Mouse (Mus musculus) heart, adult 8-10 months (tissue): ENCODE data around the gene Slc31a1. TPM values are rescaled to one million over a fixed set of nuclear protein-coding genes. Genes with fewer than 3 reads are reported as not detected.

Experiments
- DNase-seq: peaks from one replicate; pipeline ENCODE4 v3.0.0; 2022; ENCODE audit warnings: low spot score
- total RNA-seq, 4 experiments: library from RNA; stranded (reverse); gene quantifications; 2 replicates each; pipeline ENCODE4 v1.2.4; 2022

Gene Slc31a1
- total RNA-seq, 4 experiments from 2014 or later, result 14.2 to 18.2 (median 15.2) TPM

- no peak for DNase-seq
These were observed 45.6 kb downstream of the Slc31a1 start for GRCm38 (mm10) chr4:62406133-62406532.

GRCm38 (mm10) chr4:62407730-62408582 is 47.4 kb downstream of the Slc31a1 start:
- DNase-seq, result peak; percentile 71

- peak; percentile 99 for DNase-seq
These were observed 48.2 kb downstream of the Slc31a1 start, which contains the start of the genes Cdc26 and Prpf4 for GRCm38 (mm10) chr4:62408601-62409282. Gene Cdc26 (minus strand): TSS chr4:62408642. Gene Prpf4 (plus strand): TSS chr4:62408797.

GRCm38 (mm10) chr4:62409615-62410014 is 49.1 kb downstream of the Slc31a1 start:
- no peak for DNase-seq

GRCm38 (mm10) chr4:62410325-62410724 is 49.8 kb downstream of the Slc31a1 start:
- no peak for DNase-seq

GRCm38 (mm10) chr4:62411606-62412005 is 51.1 kb downstream of the Slc31a1 start:
- DNase-seq, result no peak

GRCm38 (mm10) chr4:62418448-62418847 is 57.9 kb downstream of the Slc31a1 start:
- no peak for DNase-seq

- DNase-seq, result no peak
These were observed 58.6 kb downstream of the Slc31a1 start for GRCm38 (mm10) chr4:62419091-62419490.

- DNase-seq, result no peak
These were observed 65.4 kb downstream of the Slc31a1 start for GRCm38 (mm10) chr4:62425891-62426290.

- no peak for DNase-seq
These were observed 67.6 kb downstream of the Slc31a1 start for GRCm38 (mm10) chr4:62427978-62428758.

- DNase-seq, result no peak
These were observed 69.1 kb downstream of the Slc31a1 start for GRCm38 (mm10) chr4:62429616-62430015.

GRCm38 (mm10) chr4:62430678-62431077 is 70.2 kb downstream of the Slc31a1 start:
- no peak for DNase-seq

GRCm38 (mm10) chr4:62431522-62431921 is 71.0 kb downstream of the Slc31a1 start:
- DNase-seq, result no peak

- no peak for DNase-seq
These were observed 73.7 kb downstream of the Slc31a1 start for GRCm38 (mm10) chr4:62433939-62434870.

GRCm38 (mm10) chr4:62435081-62435480 is 74.6 kb downstream of the Slc31a1 start, which contains the start of gene Rnf183:
Gene Rnf183 (minus strand): TSS chr4:62435252.
- no peak for DNase-seq

- DNase-seq, result no peak
These were observed 76.8 kb downstream of the Slc31a1 start for GRCm38 (mm10) chr4:62437256-62437778.

- no peak for DNase-seq
These were observed 77.3 kb downstream of the Slc31a1 start for GRCm38 (mm10) chr4:62437871-62438270.

GRCm38 (mm10) chr4:62439793-62440192 is 79.3 kb downstream of the Slc31a1 start:
- no peak for DNase-seq

GRCm38 (mm10) chr4:62440544-62440943 is 80.0 kb downstream of the Slc31a1 start:
- no peak for DNase-seq

GRCm38 (mm10) chr4:62440986-62441385 is 80.5 kb downstream of the Slc31a1 start:
- DNase-seq, result no peak
